Mouse (Mus musculus) urinary bladder, postnatal 25 days (tissue): Measurements from ENCODE around the gene Gm3685.
"Not testable (repeated sequence)": the region's sequence is repeated elsewhere in the genome, so short reads cannot be mapped to it uniquely, and the experiment has no call there.

Source experiments
- DNase-seq: peaks from one replicate; pipeline ENCODE4 v3.0.0; 2022; ENCODE audit warnings: low spot score

Gene Gm3685

GRCm38 (mm10) chr14:7044870-7045269 lies at the start of gene Gm3685:
TSS of gene Gm3685 (minus strand) at chr14:7044970.
- not testable (repeated sequence) for DNase-seq

GRCm38 (mm10) chr14:7026781-7027749 lies 17.7 kb downstream of the Gm3685 start, which contains the start of gene Gm10406:
TSS of gene Gm10406 (minus strand) at chr14:7027449.
- peak; percentile 9 for DNase-seq

GRCm38 (mm10) chr14:7026274-7026673 lies 18.5 kb downstream of the Gm3685 start:
- peak; percentile 1 for DNase-seq
